Mouse (Mus musculus) megakaryocyte-erythroid progenitor cell, adult 5 weeks (primary cell): ENCODE data around the gene Gabra4. TPM values are rescaled to one million over a fixed set of nuclear protein-coding genes. Genes with fewer than 3 reads are reported as not detected.

Experiments used
- polyA plus RNA-seq: library from polyadenylated mRNA; stranded (reverse); fragments of >175 nt; gene quantifications from 2 replicates; pipeline ENCODE4 v1.2.3, GENCODE M21; 2012

Gabra4 gene
- not detected in 2 replicates for polyA plus RNA-seq

GRCm38 (mm10) chr5:71658115-71658497, at the start of gene Gabra4:
TSS of gene Gabra4 (minus strand) at chr5:71658308.

GRCm38 (mm10) chr5:71657482-71658114, 510 bp downstream of the Gabra4 start, which contains the start of gene Gabrb1:
TSS of gene Gabrb1 (plus strand) at chr5:71658113.

GRCm38 (mm10) chr5:71548079-71548478, 110.0 kb downstream of the Gabra4 start, which contains the start of gene Cox7b2:
TSS of gene Cox7b2 (minus strand) at chr5:71548205.

Other genes with a start within 250 kb of the Gabra4 start
- not detected in 2 replicates for gene Cox7b2, start 110.1 kb downstream of the Gabra4 start, polyA plus RNA-seq
- not detected in 2 replicates for gene Gabrb1, start 195 bp downstream of the Gabra4 start, polyA plus RNA-seq